Mouse (Mus musculus): Measurements from ENCODE around the gene Adamtsl3.

GRCm38 (mm10) chr7:82464364-82464763 is 128.9 kb downstream of the Adamtsl3 start:
- TF ChIP-seq CTCF (IDR thresholded peaks at IDR 0.05; ENCODE audit: control insufficient read depth, insufficient read depth, insufficient read length), result no peak
- TF ChIP-seq MAX (IDR thresholded peaks at IDR 0.05), result peak; percentile 15
- TF ChIP-seq MYOG (IDR thresholded peaks at IDR 0.05; ENCODE audit: control insufficient read depth, extremely low read depth, insufficient read length), result no peak
- TF ChIP-seq USF1 (IDR thresholded peaks at IDR 0.05; ENCODE audit: low read depth), result no peak

Data from C2C12 (cell line).